Mouse (Mus musculus) G1E (cell line): Measurements from ENCODE around the gene Mss51. TPM values are rescaled to one million over a fixed set of nuclear protein-coding genes. Genes with fewer than 3 reads are reported as not detected.

Source experiments
- ATAC-seq: 2 replicates; pipeline ENCODE4 v1.8.0; 2016; ENCODE audit warnings: mild to moderate bottlenecking; ENCODE audit not compliant: insufficient number of reproducible peaks, poor library complexity, low FRiP score, severe bottlenecking; ENCODE audit errors: extremely low read depth
- DNase-seq: peaks from one replicate; pipeline ENCODE4 v3.0.0; 2012; ENCODE audit warnings: low spot score
- H3K27me3 ChIP-seq: 2 replicates; pipeline ENCODE4 v1.6.1; 2012; ENCODE audit warnings: mild to moderate bottlenecking, low read length, inconsistent platforms; ENCODE audit not compliant: insufficient read depth
- H3K36me3 ChIP-seq: replicated peaks from 2 replicates; pipeline ENCODE3; 2012; ENCODE audit warnings: mild to moderate bottlenecking, inconsistent platforms
- H3K4me1 ChIP-seq: 2 replicates; pipeline ENCODE4 v1.6.1; 2012; ENCODE audit warnings: low read depth, low read length, inconsistent platforms, mixed read lengths; ENCODE audit not compliant: insufficient read depth
- H3K4me3 ChIP-seq: 2 replicates; pipeline ENCODE4 v1.5.1; 2012; ENCODE audit warnings: low read depth, mild to moderate bottlenecking, inconsistent platforms, low read length, moderate library complexity, mixed read lengths
- H3K9me3 ChIP-seq: replicated peaks from 2 replicates; pipeline ENCODE4 v1.6.1; 2012; ENCODE audit warnings: inconsistent platforms
- CTCF ChIP-seq: IDR thresholded peaks from 2 replicates; pipeline ENCODE4 v1.5.1; 2012; ENCODE audit warnings: low read depth, low read length, inconsistent platforms, mixed read lengths
- GATA1 ChIP-seq: IDR thresholded peaks from 2 replicates; pipeline ENCODE4 v1.6.1; 2012; ENCODE audit warnings: borderline replicate concordance, low read length, inconsistent platforms, mixed read lengths
- GATA2 ChIP-seq: IDR thresholded peaks from 2 replicates; pipeline ENCODE4 v1.6.1; 2012; ENCODE audit warnings: low read depth, low read length, inconsistent platforms, borderline replicate concordance
- POLR2AphosphoS5 ChIP-seq: IDR thresholded peaks from 2 replicates; pipeline ENCODE4 v1.6.1; 2012; ENCODE audit warnings: low read depth, low read length, inconsistent platforms; ENCODE audit not compliant: insufficient replicate concordance
- TAL1 ChIP-seq: conservative IDR thresholded peaks from 2 replicates; pipeline ENCODE4 v1.6.1; 2012; ENCODE audit warnings: low read depth, low read length, inconsistent platforms, mixed read lengths
- polyA plus RNA-seq: library from polyadenylated mRNA; stranded (reverse); fragments of >175 nt; gene quantifications from 2 replicates; pipeline ENCODE4 v1.2.3, GENCODE M21; 2012
- total RNA-seq, 2 experiments: library from RNA; stranded (forward) in 1 of 2; stranded (reverse) in 1 of 2; fragments of 200-1000 nt in 1 of 2; fragments of >200 nt in 1 of 2; fragmentation: Nextera tagmentation in 1 of 2; gene quantifications; 2 replicates each; pipeline ENCODE4 v1.2.3; 2014 to 2017

The Mss51 gene
- 2.5 and 3.0 TPM in 2 replicates for total RNA-seq (2014; fragmentation: Nextera tagmentation)
- total RNA-seq (2017): 1.0 and 1.2 TPM in 2 replicates
- polyA plus RNA-seq: 0.12 TPM in 2 replicates

DNA sequence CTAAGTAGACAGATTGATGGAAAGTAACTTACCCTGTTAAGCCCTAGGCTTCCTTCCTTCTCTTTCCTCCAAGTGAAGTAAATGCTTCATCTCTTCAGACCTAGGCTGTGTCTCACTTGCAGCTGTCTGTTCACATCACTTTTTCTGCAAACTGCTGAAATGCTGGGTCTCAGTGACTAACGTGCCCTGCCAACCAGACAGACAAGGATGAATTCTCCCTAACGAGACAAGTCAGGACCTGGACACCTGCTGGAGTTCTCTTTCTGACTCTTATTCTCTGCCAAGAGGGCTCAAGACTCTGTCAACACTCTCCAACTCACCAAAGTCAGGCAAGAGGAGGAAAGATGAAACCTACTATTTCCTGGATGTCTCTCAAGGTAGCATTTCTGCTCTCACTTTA lies at the start of gene Mss51:
Mss51 (minus strand) TSS at position 299 of the 400 bp plus-strand sequence.
- no peaks in the 10 kb centered on the region for H3K9me3 ChIP-seq
- no peak for TF ChIP-seq TAL1
- H3K36me3 ChIP-seq: peaks cover 52% of the 10 kb centered on the region
- no peaks in the 10 kb centered on the region for H3K27me3 ChIP-seq
- H3K4me3 ChIP-seq: no peak within 1 kb of the TSS
- DNase-seq (no peak), ATAC-seq (no peak)
- no peaks in the 10 kb centered on the region for H3K4me1 ChIP-seq

GRCm38 (mm10) chr14:20546415-20546814 lies 49.7 kb upstream of the Mss51 start, which contains the start of gene Ppp3cb:
TSS of gene Ppp3cb (minus strand) at chr14:20546573.
- DNase-seq (peak; percentile 75), ATAC-seq (peak; percentile 74)
- no peak for TF ChIP-seq TAL1
- no peak for TF ChIP-seq GATA2
- no peak for TF ChIP-seq CTCF
- no peak for TF ChIP-seq GATA1
- no peak for TF ChIP-seq POLR2AphosphoS5
- H3K9me3 ChIP-seq: no peaks in the 10 kb centered on the region
- H3K36me3 ChIP-seq: peaks cover 24% of the 10 kb centered on the region
- H3K27me3 ChIP-seq: no peaks in the 10 kb centered on the region
- H3K4me3 ChIP-seq: peak within 1 kb of the TSS; percentile 86
- peaks cover 20% of the 10 kb centered on the region for H3K4me1 ChIP-seq

DNA sequence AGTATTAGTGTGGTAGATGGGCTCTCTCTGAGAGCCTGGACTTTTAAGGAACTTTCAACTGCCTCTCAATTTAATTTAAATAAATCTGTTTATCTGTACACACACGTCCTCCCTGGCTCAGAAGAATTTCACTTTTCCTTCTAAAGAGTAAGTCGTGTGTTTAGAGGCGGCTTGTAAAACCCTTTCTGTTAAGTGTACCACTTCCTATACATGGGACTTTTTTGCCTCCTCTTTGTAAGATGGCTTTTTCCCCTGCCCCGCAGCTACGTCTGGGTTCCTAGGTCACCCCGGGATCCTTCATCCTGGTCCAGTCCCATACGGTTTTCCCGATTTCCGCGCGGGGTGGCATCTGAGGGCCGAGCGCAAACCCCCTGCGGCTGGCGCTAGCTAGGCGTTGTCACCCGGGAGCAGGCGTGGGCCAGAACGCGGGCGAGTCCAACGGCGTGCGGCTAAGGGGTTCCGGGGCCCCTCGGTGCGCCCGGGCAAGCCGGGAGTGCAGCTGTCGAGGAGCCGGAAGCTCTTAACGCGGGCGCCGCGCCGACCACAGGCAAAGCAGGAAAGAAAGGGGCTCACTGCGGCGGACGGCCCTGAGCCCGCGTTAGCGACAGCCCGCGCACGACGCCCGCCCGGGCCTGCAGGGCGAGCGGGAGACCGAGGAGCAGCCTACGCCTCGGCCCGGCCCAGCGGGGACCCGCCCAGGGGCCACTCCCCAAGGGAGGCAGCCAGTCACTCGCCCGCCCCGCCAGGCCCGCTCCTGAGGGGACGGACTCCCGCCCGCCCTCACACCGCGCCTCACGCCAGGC lies 49.0 kb upstream of the Mss51 start:
- H3K36me3 ChIP-seq: peaks cover 24% of the 10 kb centered on the region
- DNase-seq: peak; percentile 92
- TF ChIP-seq GATA2 (no peak), GATA1 (no peak), TAL1 (no peak), CTCF (no peak), POLR2AphosphoS5 (no peak)

DNA sequence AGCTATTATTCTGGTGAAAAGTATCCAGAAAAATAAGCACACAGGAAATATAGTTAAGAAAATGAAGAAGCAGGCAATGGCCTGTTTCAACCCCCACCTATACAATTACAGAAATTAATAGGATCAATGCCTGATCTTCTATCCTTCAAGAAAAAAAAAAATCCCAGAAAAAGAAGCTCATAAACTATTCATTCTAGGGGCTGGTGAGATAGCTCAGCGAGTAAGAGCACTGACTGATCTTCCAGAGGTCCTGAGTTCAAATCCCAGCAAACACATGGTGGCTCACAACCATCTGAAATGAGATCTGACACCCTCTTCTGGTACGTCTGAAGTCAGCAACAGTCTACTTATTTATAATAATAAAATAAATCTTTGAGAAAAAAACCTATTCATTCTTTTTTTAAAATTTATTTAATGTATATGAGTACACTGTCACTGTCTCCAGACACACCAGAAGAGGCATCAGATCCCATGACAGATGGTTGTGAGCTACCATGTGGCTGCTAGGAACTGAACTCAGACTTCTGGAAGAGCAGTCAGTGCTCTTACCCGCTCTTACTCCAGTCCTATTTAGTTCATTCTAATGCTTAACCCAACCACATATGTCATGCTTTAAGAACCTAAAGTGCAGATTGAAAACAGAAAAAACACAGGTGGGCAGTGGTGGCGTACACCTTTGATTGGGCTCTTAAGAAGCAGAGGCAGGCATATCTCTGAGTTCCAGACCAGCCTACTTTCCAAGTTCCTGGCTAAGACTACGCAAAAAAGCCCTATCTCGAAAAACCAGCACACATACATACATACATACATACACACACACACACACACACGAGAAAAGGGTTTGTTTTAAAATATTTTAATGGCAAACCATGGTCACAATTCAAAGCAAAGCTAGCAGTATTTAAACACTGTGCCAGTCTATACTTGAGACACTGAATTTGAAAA lies 48.0 kb upstream of the Mss51 start:
- no peaks in the 10 kb centered on the region for H3K9me3 ChIP-seq
- TF ChIP-seq GATA2 (no peak), TAL1 (0 out of 2 replicates have a peak, but pooled peaks have one; percentile 8)
- no peaks in the 10 kb centered on the region for H3K27me3 ChIP-seq
- H3K4me3 ChIP-seq: peak overlapping the region; percentile 86; the same call in 1 of the 2 replicates
- peaks cover 21% of the 10 kb centered on the region for H3K36me3 ChIP-seq
- peaks cover 22% of the 10 kb centered on the region for H3K4me1 ChIP-seq
- ATAC-seq (no peak), DNase-seq (no peak)

More for the DNA sequence above, 49.0 kb upstream of the Mss51 start:
- Histone ChIP-seq H3K27me3 (no peaks in the 10 kb centered on the region), H3K9me3 (no peaks in the 10 kb centered on the region), H3K4me3 (peak overlapping the region; percentile 86), H3K4me1 (peaks cover 21% of the 10 kb centered on the region)
- ATAC-seq: peak; percentile 62

GRCm38 (mm10) chr14:20529643-20530042 lies 32.9 kb upstream of the Mss51 start:
- H3K4me1 ChIP-seq: no peaks in the 10 kb centered on the region
- H3K27me3 ChIP-seq: no peaks in the 10 kb centered on the region
- peaks cover 13% of the 10 kb centered on the region for H3K36me3 ChIP-seq
- H3K9me3 ChIP-seq: no peaks in the 10 kb centered on the region
- ATAC-seq (no peak), DNase-seq (no peak)
- no peak overlapping the region for H3K4me3 ChIP-seq
- TF ChIP-seq GATA1 (no peak), GATA2 (no peak), TAL1 (no peak), POLR2AphosphoS5 (no peak), CTCF (no peak)

- no peak for TF ChIP-seq GATA2
- no peak for TF ChIP-seq POLR2AphosphoS5
- TF ChIP-seq TAL1: no peak
- no peaks in the 10 kb centered on the region for H3K4me1 ChIP-seq
- ATAC-seq (no peak), DNase-seq (no peak)
- H3K27me3 ChIP-seq: no peaks in the 10 kb centered on the region
- peaks cover 42% of the 10 kb centered on the region for H3K36me3 ChIP-seq
- no peaks in the 10 kb centered on the region for H3K9me3 ChIP-seq
- H3K4me3 ChIP-seq: no peak overlapping the region
Measured at GRCm38 (mm10) chr14:20520179-20520578, 23.5 kb upstream of the Mss51 start.
